Mouse (Mus musculus): ENCODE data around the gene Col1a1. TPM values are rescaled to one million over a fixed set of nuclear protein-coding genes. Genes with fewer than 3 reads are reported as not detected.
A peak's percentile ranks its signal among the peaks of the same experiment; 100 is the strongest.

The Col1a1 gene
- total RNA-seq, 2 experiments from 2014 or later: 20.4 to 40.2 TPM

DNA sequence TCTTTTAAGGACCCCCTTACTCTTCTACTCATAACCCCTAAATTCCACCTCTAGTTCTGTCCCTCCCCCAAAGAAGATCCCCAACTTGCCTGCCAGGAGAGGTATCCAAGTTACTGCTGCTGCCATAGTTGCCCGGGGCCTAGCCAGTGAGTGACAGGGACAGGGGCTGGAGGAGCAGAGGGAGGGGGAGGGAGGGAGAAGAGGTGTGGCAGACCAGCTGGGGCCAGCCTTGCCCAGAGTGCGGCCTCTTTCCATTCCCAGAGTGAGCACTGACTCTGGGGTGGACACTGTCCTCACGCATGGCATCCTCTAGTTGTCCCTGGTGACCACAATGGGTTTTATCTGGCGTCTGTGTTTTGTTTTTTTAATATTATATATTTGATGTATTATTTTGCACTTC is 37.3 kb downstream of the Col1a1 start:
- DNase-seq (ENCODE audit: low spot score in 2 of 2): no peak

DNA sequence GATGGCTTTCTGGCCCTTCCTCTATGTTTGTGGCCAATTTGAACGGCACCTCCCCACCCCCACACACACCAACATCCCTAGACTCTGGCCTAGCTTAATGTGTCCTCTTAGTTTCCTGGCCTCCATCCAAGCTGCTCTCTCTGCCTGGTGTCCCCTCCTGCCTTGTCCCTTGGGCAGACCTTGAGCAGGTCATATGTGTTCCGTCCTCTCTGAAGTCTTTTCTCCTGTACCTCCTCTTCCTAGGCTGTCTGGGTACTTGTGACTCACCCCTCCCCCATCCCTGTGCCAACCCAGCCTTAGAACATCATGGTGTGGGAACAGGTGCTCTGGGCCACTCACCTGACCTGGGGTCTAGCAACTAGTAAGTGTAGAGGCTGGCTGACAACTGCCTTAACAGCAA is 38.9 kb downstream of the Col1a1 start:
- DNase-seq (ENCODE audit: low spot score in 2 of 2): no peak

DNA sequence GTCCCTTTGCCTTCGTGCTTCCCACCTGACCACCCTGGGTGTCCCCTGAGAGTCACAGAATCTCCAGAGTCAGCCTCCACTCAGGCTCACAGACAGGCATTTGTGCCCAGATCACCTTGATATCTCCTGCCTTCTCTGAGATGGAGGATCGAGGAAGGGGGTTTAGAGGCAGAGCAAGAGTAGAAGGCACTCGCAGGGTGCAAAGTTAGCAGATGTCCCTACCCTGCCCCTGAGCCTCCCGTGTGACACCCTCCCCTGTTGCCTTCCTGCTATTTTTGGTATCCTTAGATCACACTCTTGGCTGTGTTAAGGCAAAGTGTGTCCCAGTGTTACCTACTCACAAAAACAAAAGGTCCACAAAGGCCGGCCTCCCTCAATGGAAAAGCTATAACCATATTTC is 40.2 kb downstream of the Col1a1 start, which contains the start of gene Sgca:
Gene Sgca, minus strand, starts transcription at position 129 of the 400 bp plus-strand sequence.
- no peak for DNase-seq (ENCODE audit: low spot score in 2 of 2)

DNA sequence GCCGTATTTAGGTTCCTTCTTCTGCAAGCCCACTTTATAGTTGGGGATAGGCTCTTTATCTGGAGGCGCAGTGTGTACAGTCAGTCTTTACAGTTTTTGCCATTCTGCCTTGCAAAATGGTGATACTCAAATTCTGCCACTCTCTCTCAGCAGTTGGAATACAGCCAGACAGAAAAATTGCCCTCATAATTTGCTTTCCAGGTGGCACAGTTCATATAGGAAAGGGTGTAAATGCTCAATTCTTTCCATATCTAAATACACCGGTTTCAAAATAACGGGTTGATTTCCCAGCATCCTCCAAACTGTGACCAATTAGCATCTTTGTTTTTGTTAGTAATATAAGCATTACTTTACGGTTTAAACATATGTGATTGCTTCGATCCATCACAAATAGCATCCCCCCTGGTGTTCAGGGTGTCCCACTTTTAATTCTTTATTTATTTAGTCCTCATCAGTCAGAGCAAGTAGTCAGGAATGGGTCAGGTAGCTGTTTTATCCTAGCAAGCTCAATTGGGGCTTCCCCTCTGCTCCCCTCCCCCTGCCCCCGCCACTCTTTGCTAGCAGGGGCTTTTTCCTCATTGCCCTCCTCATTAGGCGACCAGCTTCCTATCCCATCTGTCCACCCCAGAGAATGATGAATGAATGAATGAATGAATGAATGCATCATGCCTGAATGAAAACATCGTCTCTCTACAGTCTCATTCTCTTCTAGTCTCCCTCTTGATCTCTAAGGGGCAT is 42.3 kb downstream of the Col1a1 start:
- DNase-seq (ENCODE audit: low spot score in 2 of 2): no peak

DNA sequence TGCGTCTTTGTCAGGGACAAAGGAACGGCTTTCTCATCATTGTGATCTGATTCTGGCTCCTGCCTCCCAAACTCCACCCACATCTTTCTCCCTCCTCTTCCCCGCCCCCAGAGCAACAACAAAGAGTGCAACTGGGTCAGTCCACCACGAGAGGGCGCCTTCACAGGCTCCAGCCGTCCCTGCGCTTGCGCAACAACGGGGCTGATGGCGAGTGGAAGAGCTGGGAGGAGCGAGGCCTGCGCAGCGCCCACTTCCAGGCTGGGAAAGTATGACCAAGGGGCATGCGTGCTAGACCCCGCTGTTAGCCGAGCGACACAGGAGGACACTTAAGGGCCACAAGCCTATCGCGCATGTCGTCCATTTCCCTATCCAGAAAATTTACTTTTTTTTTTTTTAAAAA is 42.9 kb downstream of the Col1a1 start:
- DNase-seq (ENCODE audit: low spot score in 2 of 2): peak; percentile 97 to 99

DNA sequence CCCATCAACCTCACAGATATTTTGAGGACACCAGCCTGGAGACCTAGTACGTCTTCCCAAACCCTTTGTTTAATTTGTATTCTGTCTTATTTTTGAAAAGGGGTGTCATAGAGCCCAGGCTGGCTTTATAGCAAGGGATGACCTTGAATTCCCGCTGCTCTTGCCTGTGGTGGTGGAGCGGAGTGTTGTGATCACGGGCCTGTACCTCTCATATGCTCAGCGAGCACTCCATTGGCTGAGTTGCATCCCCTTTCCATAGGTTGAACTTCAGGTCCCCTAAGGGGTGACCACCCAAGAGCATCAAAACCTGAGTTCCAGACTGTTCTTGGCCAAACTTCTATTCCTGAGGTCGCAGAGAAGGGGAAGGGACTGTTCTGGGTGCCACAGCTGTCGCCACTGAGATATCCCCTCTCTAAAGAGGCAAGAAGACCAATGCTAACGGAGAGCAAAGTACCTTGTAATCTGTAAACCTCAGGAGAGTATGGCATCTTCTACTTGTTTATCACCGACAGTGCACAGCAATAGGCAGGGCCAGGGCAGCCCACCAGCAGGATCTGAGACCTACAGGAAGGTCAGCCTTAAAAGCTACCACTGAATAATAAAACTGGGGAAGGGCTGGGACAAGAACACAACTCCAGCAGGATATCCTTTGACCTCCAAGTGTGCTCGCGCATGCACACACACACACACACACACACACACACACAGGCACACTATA is 43.6 kb downstream of the Col1a1 start:
- DNase-seq (ENCODE audit: low spot score in 2 of 2): no peak

DNA sequence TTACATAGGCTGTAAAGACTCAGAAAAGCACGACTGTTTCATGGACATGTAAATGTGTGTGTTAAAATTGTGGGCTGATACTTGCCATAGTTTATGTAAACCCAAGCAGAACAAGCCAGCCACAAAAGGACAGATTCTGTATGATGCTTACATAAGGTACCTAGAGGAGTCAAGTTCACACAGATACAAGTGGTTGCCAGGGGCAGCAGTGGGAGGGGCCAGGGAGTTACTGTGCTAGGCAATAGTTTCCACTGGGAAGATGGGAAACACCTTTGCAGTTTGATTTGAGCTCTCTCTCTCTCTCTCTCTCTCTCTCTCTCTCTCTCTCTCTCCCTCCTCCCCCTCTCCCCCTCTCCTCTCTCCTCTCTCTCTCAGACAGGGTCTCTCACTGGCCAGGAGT is 49.1 kb downstream of the Col1a1 start:
- no peak for DNase-seq (ENCODE audit: low spot score in 2 of 2)

DNA sequence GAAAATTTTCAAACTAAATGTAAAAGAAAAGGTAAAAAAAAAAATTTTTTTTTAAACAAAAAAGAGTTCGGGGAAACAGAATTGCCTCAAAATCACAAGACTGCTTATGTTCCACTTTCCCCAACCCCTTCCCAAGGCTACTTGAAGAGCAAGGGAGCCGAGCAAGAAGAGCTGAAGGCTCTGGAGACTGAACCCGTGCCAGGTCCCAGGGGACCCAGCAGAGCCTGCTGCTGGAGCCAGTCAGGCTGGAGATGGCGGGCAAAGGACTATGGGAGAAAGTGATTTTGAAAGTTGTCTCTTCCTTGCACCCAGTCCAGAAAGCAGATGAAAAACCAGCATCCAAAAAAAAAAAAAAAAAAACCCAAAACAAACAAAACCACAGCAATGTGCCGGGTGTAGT is 49.8 kb downstream of the Col1a1 start:
- peak in 1 of 2 experiments; percentile 23 for DNase-seq (ENCODE audit: low spot score in 2 of 2)

DNA sequence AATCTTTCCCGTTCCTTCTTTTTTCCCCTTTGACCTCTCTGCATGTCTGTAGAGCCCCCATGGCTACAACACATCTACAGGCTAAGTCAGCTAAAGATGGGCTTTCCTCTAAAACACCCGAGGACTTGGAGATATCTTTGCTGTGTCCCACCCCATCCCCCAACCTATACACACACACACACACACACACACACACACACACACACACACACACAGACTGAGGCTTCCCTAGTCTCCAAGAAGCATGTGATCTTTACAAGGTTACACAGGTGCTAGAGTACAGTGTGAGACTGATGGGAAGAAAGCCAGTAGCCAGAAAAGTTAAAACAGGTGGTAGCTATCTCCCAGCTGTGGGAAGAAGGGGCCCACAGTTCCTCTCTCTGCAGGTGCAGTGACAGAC is 50.4 kb downstream of the Col1a1 start:
- no peak for DNase-seq (ENCODE audit: low spot score in 2 of 2)

DNA sequence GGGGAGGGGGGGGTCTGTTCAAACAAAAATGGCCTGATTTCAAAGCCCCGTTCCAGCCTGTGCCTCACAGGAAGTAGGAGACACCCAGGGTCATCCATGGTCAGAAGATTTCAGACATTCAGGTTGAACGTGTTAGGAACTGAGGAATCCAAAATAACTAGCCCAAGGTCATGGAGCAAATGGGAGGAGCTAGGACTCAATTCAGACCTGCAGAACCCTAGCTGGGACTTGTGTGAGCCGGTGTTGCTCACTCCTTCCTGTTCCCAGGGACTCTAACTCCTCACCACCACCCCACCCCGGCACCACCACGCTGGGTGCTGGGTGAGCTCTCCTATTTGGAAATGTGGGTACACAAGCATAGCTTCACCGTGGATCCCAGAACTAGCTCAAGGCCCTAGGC is 51.3 kb downstream of the Col1a1 start:
- DNase-seq (ENCODE audit: low spot score in 2 of 2): peak; percentile 26 to 28

DNA sequence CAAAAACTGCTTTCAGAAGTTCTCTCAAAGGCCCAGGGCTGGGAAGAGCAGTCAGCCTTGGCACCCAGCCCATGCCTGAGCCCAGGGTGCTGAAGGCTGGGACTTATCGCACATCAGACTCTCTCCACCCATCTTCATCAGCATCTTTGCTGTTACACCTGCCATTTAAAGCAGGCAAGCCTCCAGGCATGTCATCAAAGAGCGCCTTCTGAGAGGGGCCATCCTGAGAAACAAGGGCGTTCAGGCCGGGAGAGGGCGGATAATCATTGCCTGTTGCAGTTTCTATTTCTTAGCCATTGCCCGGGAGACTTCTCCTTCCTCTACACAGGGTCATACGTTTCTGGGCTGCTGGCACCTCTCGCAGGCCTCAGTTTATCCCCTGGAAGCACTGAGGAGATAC is 51.8 kb downstream of the Col1a1 start:
- DNase-seq (ENCODE audit: low spot score in 2 of 2): peak in 1 of 2 experiments; percentile 38

DNA sequence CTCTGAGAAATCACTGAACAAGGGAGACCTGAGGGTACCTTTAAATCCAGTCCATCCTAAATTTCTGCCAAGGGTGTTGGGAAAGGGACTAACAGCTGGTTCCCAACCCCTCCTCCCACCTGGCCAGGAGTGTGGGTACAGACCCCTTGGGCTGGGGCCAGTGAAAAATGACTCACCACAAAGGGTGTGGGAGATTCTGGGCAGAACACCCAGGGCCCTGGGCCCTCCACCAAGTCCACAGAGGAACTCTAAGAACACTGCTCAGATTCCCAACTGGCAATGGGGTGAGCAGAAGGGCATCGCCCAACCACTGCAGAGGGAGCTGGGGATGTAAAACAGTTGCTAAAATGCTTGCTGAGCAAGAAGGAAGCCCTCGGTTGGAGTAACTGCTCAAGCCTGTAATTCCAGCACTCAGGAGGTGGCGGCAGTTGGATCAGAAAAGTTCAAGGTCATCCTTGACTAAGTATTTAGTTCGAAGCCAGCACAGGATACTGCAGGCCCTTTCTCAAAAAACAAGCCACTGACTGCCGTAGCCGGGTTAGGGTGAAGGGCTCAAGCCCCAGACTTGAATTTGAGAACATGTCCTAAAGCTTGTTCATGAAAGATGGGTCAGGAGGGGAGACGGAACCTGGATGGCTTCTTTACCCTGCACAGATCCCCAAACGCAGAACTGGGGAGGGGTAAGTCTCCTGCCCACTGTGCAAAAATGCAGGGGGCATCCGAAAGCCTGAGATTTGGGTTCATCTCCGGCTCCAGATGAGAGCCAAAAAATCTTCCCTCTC is 52.9 kb downstream of the Col1a1 start:
- DNase-seq (ENCODE audit: low spot score in 2 of 2): peak; percentile 24 to 29

DNA sequence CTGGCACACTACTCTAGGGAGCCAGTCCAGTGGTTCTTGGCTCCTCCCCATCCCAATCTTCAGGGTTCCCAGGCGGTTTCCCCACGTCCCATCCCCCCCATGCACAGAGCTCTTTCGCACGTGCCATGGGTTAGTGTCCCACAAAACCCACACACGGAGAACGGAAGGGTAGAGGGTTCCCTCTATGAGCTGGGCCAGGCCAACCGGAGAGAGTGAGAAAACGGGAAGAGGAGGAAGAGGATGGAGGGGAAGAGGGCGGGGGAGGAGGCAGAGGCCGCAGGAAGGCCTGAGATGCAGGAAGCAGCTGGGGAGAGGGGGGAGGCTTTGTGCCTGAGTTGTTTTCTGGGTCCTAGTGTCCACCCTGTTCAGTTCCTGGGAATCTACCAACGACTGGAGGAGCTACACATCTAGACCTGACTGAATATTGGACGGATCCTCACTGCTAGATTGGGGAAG is 53.6 kb downstream of the Col1a1 start:
- DNase-seq (ENCODE audit: low spot score in 2 of 2): peak; percentile 64

DNA sequence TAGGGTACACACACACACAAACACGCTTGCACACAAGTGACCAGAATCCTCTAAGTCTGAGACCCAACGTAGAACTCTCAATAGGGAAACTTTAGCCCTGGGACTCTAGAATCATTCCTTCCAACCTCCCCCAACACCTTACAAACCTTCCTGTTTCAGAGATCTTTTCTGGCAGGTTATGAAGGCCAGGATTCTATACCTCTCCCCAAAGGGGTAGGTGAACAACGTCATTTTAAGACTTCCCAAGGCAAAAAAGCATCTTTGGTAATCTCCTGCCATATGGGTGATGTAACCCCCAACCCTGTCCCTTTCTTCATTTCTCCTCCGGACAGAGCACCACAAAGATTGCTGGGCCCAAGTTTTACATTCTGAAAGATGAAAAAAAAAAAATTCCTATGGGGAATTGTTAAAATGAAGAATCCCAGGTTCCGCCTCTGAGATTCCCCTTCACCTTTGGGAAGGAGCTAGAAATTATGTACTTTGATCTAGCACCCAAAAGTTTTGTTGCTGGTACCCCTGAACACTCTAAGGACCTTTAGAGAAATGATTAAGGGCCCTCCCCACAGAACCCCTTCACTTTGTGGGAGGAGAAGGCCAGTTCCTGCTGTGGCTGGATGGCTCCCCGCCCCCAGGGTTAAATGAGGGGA is 54.2 kb downstream of the Col1a1 start:
- DNase-seq (ENCODE audit: low spot score in 2 of 2): no peak

DNA sequence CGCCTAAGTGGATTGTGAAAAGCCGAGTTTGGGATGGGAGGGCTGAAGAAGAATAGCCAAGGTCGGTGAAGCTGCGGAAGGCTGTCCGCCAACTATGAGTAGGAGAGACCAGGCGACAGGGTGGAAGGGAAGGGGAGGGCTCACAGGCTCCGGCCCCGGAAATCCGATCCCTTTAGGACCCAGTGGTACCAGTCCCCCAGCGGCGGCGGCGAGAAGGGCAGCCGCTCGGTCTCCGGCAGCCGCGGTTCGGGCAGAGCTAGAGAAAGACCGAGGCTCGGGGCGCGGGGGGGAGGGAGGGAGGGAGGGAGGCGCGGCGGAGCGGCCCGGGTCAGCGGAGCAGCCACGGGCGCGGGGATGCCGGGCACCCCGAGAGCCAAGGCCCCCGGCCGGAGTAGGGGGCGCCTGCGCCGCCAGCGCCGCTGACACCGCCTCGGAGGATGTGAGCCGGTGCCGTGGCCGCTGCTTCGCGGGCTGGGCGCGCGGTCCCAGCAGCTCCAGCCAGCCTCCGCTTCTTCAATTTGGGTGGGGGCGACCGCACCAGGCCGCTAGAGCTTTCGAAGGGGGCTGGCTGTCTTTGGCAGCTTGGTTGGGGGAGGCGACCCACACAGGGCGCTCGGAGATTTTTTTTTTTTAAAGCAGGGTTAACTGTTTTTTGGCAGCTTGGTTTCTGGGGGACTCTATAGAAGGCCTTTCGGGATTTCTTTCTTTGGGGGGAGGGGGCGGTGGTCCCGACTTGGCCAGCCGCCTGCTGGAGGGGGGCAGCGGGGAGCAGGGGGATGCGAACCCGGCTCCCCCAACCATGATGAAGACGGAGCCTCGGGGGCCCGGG is 54.9 kb downstream of the Col1a1 start, which contains the start of gene Ppp1r9b:
Gene Ppp1r9b, plus strand, starts transcription at position 287 of the 829 bp plus-strand sequence.
- peak; percentile 95 to 96 for DNase-seq (ENCODE audit: low spot score in 2 of 2)

DNA sequence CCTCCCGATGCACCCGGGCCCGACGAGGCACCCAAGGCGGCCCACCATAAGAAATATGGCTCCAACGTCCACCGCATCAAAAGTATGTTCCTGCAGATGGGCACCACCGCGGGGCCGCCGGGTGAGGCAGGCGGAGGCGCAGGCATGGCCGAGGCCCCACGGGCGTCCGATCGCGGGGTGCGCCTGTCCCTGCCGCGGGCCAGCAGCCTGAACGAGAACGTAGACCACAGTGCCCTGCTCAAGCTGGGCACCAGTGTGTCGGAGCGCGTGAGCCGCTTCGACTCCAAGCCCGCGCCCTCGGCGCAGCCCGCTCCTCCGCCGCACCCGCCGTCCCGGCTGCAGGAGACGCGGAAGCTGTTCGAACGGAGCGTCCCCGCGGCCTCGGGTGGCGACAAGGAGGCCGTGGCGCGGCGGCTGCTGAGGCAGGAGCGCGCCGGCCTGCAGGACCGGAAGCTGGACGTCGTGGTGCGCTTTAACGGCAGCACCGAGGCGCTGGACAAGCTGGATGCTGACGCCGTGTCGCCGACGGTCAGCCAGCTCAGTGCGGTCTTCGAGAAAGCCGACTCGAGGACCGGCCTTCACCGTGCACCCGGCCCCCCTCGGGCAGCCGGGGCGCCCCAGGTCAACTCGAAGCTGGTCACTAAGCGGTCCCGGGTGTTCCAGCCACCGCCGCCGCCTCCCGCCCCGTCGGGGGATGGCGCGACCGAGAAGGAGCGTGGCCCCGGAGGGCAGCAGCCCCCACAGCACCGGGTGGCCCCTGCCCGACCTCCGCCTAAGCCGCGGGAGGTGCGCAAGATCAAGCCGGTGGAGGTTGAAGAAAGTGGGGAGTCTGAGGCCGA is 55.8 kb downstream of the Col1a1 start:
- DNase-seq (ENCODE audit: low spot score in 2 of 2): peak; percentile 66

DNA sequence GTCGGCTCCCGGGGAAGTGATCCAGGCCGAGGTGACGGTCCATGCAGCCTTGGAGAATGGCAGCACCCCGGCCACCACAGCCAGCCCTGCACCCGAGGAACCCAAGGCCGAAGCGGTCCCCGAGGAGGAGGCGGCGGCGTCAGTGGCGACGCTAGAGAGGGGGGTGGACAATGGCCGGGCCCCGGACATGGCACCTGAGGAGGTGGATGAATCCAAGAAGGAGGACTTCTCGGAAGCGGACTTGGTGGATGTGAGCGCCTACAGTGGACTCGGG is 56.4 kb downstream of the Col1a1 start:
- DNase-seq (ENCODE audit: low spot score in 2 of 2): peak in 1 of 2 experiments; percentile 54

DNA sequence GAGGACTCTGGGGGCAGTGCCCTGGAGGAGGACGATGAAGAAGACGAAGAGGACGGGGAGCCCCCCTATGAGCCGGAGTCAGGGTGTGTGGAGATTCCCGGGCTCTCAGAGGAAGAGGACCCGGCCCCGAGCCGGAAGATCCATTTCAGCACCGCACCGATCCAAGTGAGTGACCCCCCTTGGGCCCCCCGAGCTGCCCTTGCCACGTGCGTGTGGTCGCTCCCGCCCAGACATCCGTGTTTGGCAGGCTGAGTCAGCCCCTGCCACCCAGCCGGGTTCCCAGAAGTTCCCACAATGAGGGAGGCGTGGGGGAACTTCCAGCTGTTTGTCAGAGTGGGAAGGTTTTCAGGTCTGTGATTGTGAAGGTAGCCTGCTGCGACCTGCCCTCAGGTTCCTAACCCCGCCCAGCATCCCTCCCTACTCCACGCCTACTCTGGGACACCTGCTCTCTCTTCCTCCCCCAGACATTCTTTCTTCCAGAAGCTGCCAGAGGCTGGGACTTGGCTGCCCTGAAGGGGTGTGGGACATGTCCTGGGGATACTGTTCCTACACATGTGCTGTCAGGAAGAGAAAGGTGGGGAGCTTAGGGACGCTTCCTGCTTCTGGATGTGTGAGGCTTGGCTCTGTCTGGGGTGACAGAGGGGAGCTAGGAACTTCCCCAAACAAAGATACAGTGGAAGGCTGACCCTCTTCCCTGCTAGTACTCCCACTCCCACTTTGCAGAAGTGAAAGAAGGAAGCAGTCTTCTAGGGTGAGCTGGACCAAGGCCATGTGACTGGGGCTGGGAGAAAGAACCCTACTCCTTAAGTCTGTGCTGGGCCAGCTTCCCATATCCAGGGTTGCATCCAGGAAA is 57.0 kb downstream of the Col1a1 start:
- peak; percentile 59 for DNase-seq (ENCODE audit: low spot score in 2 of 2)
